Mouse (Mus musculus) frontal cortex, adult 2 months (tissue): ENCODE measurements around the gene Pdgfc. TPM values are rescaled to one million over a fixed set of nuclear protein-coding genes. Genes with fewer than 3 reads are reported as not detected.

Source experiments
- DNase-seq, 2 experiments: peaks; one replicate each; pipeline ENCODE4 v3.0.0; 2022; ENCODE audit warnings: low spot score in 1 of 2; ENCODE audit errors: extremely low spot score in 1 of 2
- polyA plus RNA-seq: library from polyadenylated mRNA; depleted of rRNA; stranded (reverse); fragments of >200 nt; gene quantifications from 2 replicates; pipeline ENCODE4 v1.2.3, GENCODE M21; 2012; rRNA removed

Pdgfc gene
- polyA plus RNA-seq = 7.3 and 8.6 TPM in 2 replicates

GRCm38 (mm10) chr3:81036151-81036553 lies at the start of gene Pdgfc:
Gene Pdgfc (plus strand): TSS chr3:81036416.
- DNase-seq = no peak

- no peak for DNase-seq
Measured at GRCm38 (mm10) chr3:81009245-81009644, 27.0 kb upstream of the Pdgfc start.

GRCm38 (mm10) chr3:81009899-81010298 lies 26.3 kb upstream of the Pdgfc start:
- no peak for DNase-seq

GRCm38 (mm10) chr3:81017385-81018051 lies 18.7 kb upstream of the Pdgfc start:
- peak; percentile 22 to 74 for DNase-seq

GRCm38 (mm10) chr3:81020064-81020463 lies 16.2 kb upstream of the Pdgfc start:
- no peak for DNase-seq

- no peak for DNase-seq
Measured at GRCm38 (mm10) chr3:81021783-81022182, 14.4 kb upstream of the Pdgfc start.

- DNase-seq = no peak
Measured at GRCm38 (mm10) chr3:81022266-81022665, 13.9 kb upstream of the Pdgfc start.

- no peak for DNase-seq
Measured at GRCm38 (mm10) chr3:81022845-81023244, 13.4 kb upstream of the Pdgfc start.

- no peak for DNase-seq
Measured at GRCm38 (mm10) chr3:81023568-81023967, 12.6 kb upstream of the Pdgfc start.

- no peak for DNase-seq
Measured at GRCm38 (mm10) chr3:81025568-81026213, 10.5 kb upstream of the Pdgfc start.

GRCm38 (mm10) chr3:81028361-81028760 lies 7.9 kb upstream of the Pdgfc start:
- no peak for DNase-seq

GRCm38 (mm10) chr3:81029321-81029720 lies 6.9 kb upstream of the Pdgfc start:
- DNase-seq = no peak

- no peak for DNase-seq
Measured at GRCm38 (mm10) chr3:81029909-81030308, 6.3 kb upstream of the Pdgfc start.

- no peak for DNase-seq
Measured at GRCm38 (mm10) chr3:81030311-81030710, 5.9 kb upstream of the Pdgfc start.

- no peak for DNase-seq
Measured at GRCm38 (mm10) chr3:81032014-81032413, 4.2 kb upstream of the Pdgfc start.

GRCm38 (mm10) chr3:81034336-81035102 lies 1.7 kb upstream of the Pdgfc start:
- no peak for DNase-seq

GRCm38 (mm10) chr3:81036554-81037311 lies 517 bp downstream of the Pdgfc start:
- DNase-seq = peak in 1 of 2 experiments; percentile 40

- no peak for DNase-seq
Measured at GRCm38 (mm10) chr3:81037312-81037859, 1.2 kb downstream of the Pdgfc start.

GRCm38 (mm10) chr3:81039131-81039653 lies 3.0 kb downstream of the Pdgfc start:
- peak in 1 of 2 experiments; percentile 75 for DNase-seq

- DNase-seq = no peak
Measured at GRCm38 (mm10) chr3:81044653-81045343, 8.6 kb downstream of the Pdgfc start.
